Mouse (Mus musculus): ENCODE measurements around the gene Myo1e. TPM values are rescaled to one million over a fixed set of nuclear protein-coding genes. Genes with fewer than 3 reads are reported as not detected.

Gene Myo1e
- polyA plus RNA-seq, 1 experiment from 2014 or later, result 5.9 TPM

DNA sequence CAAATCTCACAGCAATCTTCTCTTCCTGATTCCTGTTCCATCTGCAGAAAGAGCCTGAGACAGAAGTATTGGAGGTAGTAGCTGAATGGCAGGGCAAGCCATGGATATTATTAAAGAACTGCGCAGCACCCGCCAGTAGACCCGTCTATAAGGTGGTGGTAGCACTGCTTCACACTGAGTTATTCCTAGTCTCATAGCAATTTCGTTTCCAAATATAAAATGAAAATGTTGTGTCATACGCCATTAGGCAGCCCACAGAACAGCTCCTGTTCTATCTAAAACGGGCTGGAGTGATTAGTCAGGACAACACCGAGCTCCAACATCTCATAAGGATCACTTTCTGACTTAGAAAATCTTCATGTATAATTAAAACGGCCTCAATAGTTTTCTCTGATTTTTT, 157.6 kb downstream of the Myo1e start:
- ATAC-seq (replicated peaks; ENCODE audit: low FRiP score) (no peak), DNase-seq (ENCODE audit: low spot score) (no peak)
- Histone ChIP-seq H3K4me3 (ENCODE audit: low read depth, low read length) (no peak overlapping the region), H3K4me1 (replicated peaks; ENCODE audit: control insufficient read depth, insufficient read depth, low read length) (no peaks in the 10 kb centered on the region), H3K27ac (ENCODE audit: low read depth, low read length) (no peak overlapping the region), H3K27me3 (replicated peaks; ENCODE audit: control insufficient read depth, insufficient read depth, low read length) (no peaks in the 10 kb centered on the region), H3K36me3 (ENCODE audit: control insufficient read depth, insufficient read depth, low read length) (peaks cover 5% of the 10 kb centered on the region), H3K9me3 (ENCODE audit: control insufficient read depth, low read length) (no peaks in the 10 kb centered on the region), H3K9ac (ENCODE audit: low read depth, low read length) (no peak overlapping the region), H3K4me2 (no peak overlapping the region)
- 82% methylated on average over 8 of the region's 8 CpGs for WGBS

- 66% methylated on average over 2 of the region's 2 CpGs for WGBS
- peaks cover 5% of the 10 kb centered on the region for H3K36me3 ChIP-seq (ENCODE audit: control insufficient read depth, insufficient read depth, low read length)
- no peak for DNase-seq (ENCODE audit: low spot score)
These were observed 158.8 kb downstream of the Myo1e start for GRCm38 (mm10) chr9:70365915-70366314.

DNA sequence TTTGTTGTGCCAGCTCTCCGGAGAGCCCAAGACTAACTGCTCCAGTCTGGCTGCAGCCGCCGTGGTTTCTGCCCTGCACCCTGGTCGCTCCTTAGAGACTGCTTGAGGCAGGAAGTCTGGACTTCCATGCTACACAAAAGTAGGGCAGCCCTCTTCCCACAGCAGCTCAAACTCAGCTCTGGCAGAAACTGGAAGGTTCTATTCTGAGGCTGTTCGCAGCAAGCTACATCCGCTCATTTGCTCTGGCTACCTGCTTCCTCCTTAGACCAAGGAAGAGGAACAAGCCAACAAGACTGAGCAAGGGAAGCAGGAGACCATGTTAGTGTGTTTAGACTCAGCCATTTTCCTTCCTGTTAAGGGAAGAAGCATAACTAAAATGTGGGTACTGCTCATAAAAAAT, 159.7 kb downstream of the Myo1e start:
- Histone ChIP-seq H3K4me1 (replicated peaks; ENCODE audit: control insufficient read depth, insufficient read depth, low read length) (no peaks in the 10 kb centered on the region), H3K9ac (ENCODE audit: low read depth, low read length) (no peak overlapping the region), H3K27me3 (replicated peaks; ENCODE audit: control insufficient read depth, insufficient read depth, low read length) (no peaks in the 10 kb centered on the region), H3K4me3 (ENCODE audit: low read depth, low read length) (no peak overlapping the region), H3K27ac (ENCODE audit: low read depth, low read length) (no peak overlapping the region), H3K9me3 (ENCODE audit: control insufficient read depth, low read length) (no peaks in the 10 kb centered on the region), H3K36me3 (ENCODE audit: control insufficient read depth, insufficient read depth, low read length) (peaks cover 5% of the 10 kb centered on the region), H3K4me2 (no peak overlapping the region)
- no peak for DNase-seq (ENCODE audit: low spot score)
- ATAC-seq (replicated peaks; ENCODE audit: low FRiP score), result no peak
- WGBS, result 59% methylated on average over 6 of the region's 6 CpGs

More at GRCm38 (mm10) chr9:70365915-70366314, 158.8 kb downstream of the Myo1e start:
- H3K27ac ChIP-seq (ENCODE audit: low read depth, low read length), result no peak overlapping the region
- H3K27me3 ChIP-seq (replicated peaks; ENCODE audit: control insufficient read depth, insufficient read depth, low read length), result no peaks in the 10 kb centered on the region
- no peak overlapping the region for H3K4me2 ChIP-seq
- no peak overlapping the region for H3K4me3 ChIP-seq (ENCODE audit: low read depth, low read length)
- ATAC-seq (replicated peaks; ENCODE audit: low FRiP score), result no peak
- H3K9ac ChIP-seq (ENCODE audit: low read depth, low read length), result no peak overlapping the region
- no peaks in the 10 kb centered on the region for H3K4me1 ChIP-seq (replicated peaks; ENCODE audit: control insufficient read depth, insufficient read depth, low read length)
- H3K9me3 ChIP-seq (ENCODE audit: control insufficient read depth, low read length), result no peaks in the 10 kb centered on the region

DNA sequence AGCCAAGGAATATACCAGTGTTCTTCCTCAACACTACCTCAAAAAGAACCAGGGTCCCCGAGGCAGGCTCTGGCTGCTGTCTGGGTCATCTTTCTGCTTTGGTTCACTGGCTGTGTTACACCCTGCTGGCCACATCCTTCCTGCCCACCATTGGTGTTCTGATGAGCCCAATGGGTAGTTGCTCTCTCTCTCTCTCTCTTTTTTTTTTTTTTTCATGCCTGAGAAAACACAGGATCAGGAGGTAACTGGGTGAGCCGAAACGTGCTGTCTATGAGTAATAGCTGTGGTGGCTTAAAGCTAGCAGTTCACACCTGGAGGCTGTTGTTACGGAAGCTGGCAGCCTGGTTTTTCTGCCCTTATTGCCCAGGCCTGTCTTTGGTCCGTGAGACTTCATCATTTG, 164.5 kb downstream of the Myo1e start:
- DNase-seq (ENCODE audit: low spot score) (no peak), ATAC-seq (replicated peaks; ENCODE audit: low FRiP score) (no peak)
- 63% methylated on average over 5 of the region's 5 CpGs for WGBS
- Histone ChIP-seq H3K27me3 (replicated peaks; ENCODE audit: control insufficient read depth, insufficient read depth, low read length) (no peaks in the 10 kb centered on the region), H3K4me2 (no peak overlapping the region), H3K27ac (ENCODE audit: low read depth, low read length) (no peak overlapping the region), H3K9me3 (ENCODE audit: control insufficient read depth, low read length) (no peaks in the 10 kb centered on the region), H3K36me3 (ENCODE audit: control insufficient read depth, insufficient read depth, low read length) (peaks cover 4% of the 10 kb centered on the region; the same call in 1 of the 2 replicates), H3K4me3 (ENCODE audit: low read depth, low read length) (no peak overlapping the region), H3K4me1 (replicated peaks; ENCODE audit: control insufficient read depth, insufficient read depth, low read length) (no peaks in the 10 kb centered on the region), H3K9ac (ENCODE audit: low read depth, low read length) (no peak overlapping the region)

DNA sequence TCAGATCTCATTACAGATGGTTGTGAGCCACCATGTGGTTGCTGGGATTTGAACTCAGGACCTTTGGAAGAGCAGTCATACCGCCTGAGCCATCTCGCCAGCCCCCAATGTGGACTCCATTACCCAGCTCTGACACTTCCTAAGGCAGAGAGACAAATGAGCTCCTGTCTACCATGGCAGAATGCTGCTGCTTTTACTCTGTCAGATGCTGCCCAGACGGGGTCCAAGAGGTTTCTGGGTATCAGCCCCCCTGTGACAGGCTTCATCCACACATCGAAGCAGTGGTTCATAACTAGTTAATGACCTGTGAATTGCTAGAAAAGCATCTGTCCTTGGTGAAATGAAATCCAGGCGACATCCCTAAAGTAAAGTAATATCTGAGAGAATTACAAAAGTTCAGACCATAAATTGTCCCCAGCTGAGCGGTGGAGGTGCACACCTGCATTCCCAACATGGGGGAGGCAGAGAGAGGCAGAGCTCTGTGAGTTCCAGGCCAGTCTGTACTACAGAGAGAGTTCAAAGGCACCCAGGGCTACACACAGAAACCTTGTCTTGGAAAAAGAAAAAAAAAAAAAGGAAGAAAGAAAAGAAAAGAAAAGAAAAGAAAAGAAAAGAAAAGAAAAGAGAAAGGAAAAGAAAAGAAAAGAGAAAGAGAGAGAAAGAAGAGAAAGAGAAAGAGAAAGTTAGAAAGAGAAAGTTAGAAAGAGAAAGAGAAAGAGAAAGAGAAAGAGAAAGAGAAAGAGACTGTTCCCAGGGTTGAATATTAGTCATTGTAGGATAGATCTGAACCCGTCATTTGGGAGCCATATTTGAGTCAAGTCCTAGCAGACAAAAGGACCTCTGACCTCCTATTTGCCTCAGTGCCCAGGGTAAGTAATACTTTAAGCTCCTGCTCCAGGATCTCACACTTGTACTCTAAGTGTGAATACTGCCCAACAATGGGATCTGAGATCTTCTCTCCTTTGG, 172.6 kb downstream of the Myo1e start:
- Histone ChIP-seq H3K36me3 (ENCODE audit: control insufficient read depth, insufficient read depth, low read length) (0 out of 2 replicates have a peak, but pooled peaks cover 2% of the 10 kb centered on the region), H3K4me3 (ENCODE audit: low read depth, low read length) (no peak overlapping the region), H3K9me3 (ENCODE audit: control insufficient read depth, low read length) (no peaks in the 10 kb centered on the region), H3K4me2 (no peak overlapping the region), H3K27ac (ENCODE audit: low read depth, low read length) (no peak overlapping the region), H3K4me1 (replicated peaks; ENCODE audit: control insufficient read depth, insufficient read depth, low read length) (peaks cover 7% of the 10 kb centered on the region), H3K9ac (ENCODE audit: low read depth, low read length) (no peak overlapping the region), H3K27me3 (replicated peaks; ENCODE audit: control insufficient read depth, insufficient read depth, low read length) (no peaks in the 10 kb centered on the region)
- 81% methylated on average over 7 of the region's 7 CpGs for WGBS
- ATAC-seq (replicated peaks; ENCODE audit: low FRiP score), result no peak
- no peak for DNase-seq (ENCODE audit: low spot score)

GRCm38 (mm10) chr9:70382091-70382490, 174.9 kb downstream of the Myo1e start:
- 51% methylated on average over 12 of the region's 12 CpGs for WGBS
- DNase-seq (ENCODE audit: low spot score) (no peak), ATAC-seq (replicated peaks; ENCODE audit: low FRiP score) (no peak)
- Histone ChIP-seq H3K4me1 (replicated peaks; ENCODE audit: control insufficient read depth, insufficient read depth, low read length) (peaks cover 11% of the 10 kb centered on the region), H3K27me3 (replicated peaks; ENCODE audit: control insufficient read depth, insufficient read depth, low read length) (no peaks in the 10 kb centered on the region), H3K36me3 (ENCODE audit: control insufficient read depth, insufficient read depth, low read length) (0 out of 2 replicates have a peak, but pooled peaks cover 2% of the 10 kb centered on the region), H3K9ac (ENCODE audit: low read depth, low read length) (no peak overlapping the region), H3K27ac (ENCODE audit: low read depth, low read length) (no peak overlapping the region), H3K4me3 (ENCODE audit: low read depth, low read length) (no peak overlapping the region), H3K9me3 (ENCODE audit: control insufficient read depth, low read length) (no peaks in the 10 kb centered on the region), H3K4me2 (no peak overlapping the region)

GRCm38 (mm10) chr9:70383750-70384149, 176.6 kb downstream of the Myo1e start:
- no peak overlapping the region for H3K9ac ChIP-seq (ENCODE audit: low read depth, low read length)
- ATAC-seq (replicated peaks; ENCODE audit: low FRiP score) (no peak), DNase-seq (ENCODE audit: low spot score) (no peak)
- no peaks in the 10 kb centered on the region for H3K9me3 ChIP-seq (ENCODE audit: control insufficient read depth, low read length)
- no peaks in the 10 kb centered on the region for H3K27me3 ChIP-seq (replicated peaks; ENCODE audit: control insufficient read depth, insufficient read depth, low read length)
- H3K36me3 ChIP-seq (ENCODE audit: control insufficient read depth, insufficient read depth, low read length), result 0 out of 2 replicates have a peak, but pooled peaks cover 2% of the 10 kb centered on the region
- H3K27ac ChIP-seq (ENCODE audit: low read depth, low read length), result no peak overlapping the region
- no peak overlapping the region for H3K4me2 ChIP-seq
- WGBS, result 72% methylated on average over 10 of the region's 10 CpGs
- H3K4me3 ChIP-seq (ENCODE audit: low read depth, low read length), result no peak overlapping the region
- peaks cover 11% of the 10 kb centered on the region for H3K4me1 ChIP-seq (replicated peaks; ENCODE audit: control insufficient read depth, insufficient read depth, low read length)

DNA sequence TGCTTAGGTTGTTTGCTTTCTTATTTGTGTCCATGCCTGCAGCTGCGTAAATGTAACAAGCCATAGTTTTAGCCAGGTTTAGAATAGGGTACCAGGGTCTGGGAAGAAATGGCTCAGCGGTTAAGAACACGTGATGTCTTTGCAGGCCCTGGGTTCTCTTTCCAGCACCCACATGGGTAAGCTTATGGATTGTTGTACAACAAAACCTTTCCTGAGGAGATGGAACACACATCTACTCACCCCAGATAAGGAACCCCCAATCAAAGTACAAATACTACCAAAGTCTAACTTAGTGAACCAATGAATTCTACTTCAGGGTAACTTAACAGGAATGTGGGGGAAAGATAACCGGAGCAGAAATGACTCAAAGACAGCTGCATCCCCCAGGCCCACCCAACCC, 177.3 kb downstream of the Myo1e start:
- Histone ChIP-seq H3K27me3 (replicated peaks; ENCODE audit: control insufficient read depth, insufficient read depth, low read length) (no peaks in the 10 kb centered on the region; the same call in 1 of the 2 replicates), H3K4me1 (replicated peaks; ENCODE audit: control insufficient read depth, insufficient read depth, low read length) (peaks cover 11% of the 10 kb centered on the region), H3K27ac (ENCODE audit: low read depth, low read length) (no peak overlapping the region), H3K4me3 (ENCODE audit: low read depth, low read length) (no peak overlapping the region), H3K9me3 (ENCODE audit: control insufficient read depth, low read length) (no peaks in the 10 kb centered on the region), H3K4me2 (no peak overlapping the region), H3K36me3 (ENCODE audit: control insufficient read depth, insufficient read depth, low read length) (0 out of 2 replicates have a peak, but pooled peaks cover 2% of the 10 kb centered on the region), H3K9ac (ENCODE audit: low read depth, low read length) (no peak overlapping the region)
- WGBS, result 82% methylated on average over 4 of the region's 4 CpGs
- no peak for DNase-seq (ENCODE audit: low spot score)
- ATAC-seq (replicated peaks; ENCODE audit: low FRiP score), result no peak

Data from liver, embryonic 11.5 days (tissue).